Mouse (Mus musculus) spleen, postnatal 4 days (tissue): ENCODE results near the gene Col19a1.

ENCODE experiments used
- DNase-seq, 2 experiments: peaks; one replicate each; pipeline ENCODE4 v3.0.0; 2022; ENCODE audit warnings: low spot score in 2 of 2

Col19a1 gene

GRCm38 (mm10) chr1:24316490-24316889, 270.8 kb downstream of the Col19a1 start:
- no peak for DNase-seq

GRCm38 (mm10) chr1:24310847-24311246, 276.4 kb downstream of the Col19a1 start:
- DNase-seq: no peak

- DNase-seq: no peak
These were observed 277.1 kb downstream of the Col19a1 start for GRCm38 (mm10) chr1:24310193-24310592.

- no peak for DNase-seq
These were observed 284.2 kb downstream of the Col19a1 start for GRCm38 (mm10) chr1:24303077-24303476.

GRCm38 (mm10) chr1:24302674-24303073, 284.6 kb downstream of the Col19a1 start:
- no peak for DNase-seq

- no peak for DNase-seq
These were observed 286.6 kb downstream of the Col19a1 start for GRCm38 (mm10) chr1:24300700-24301099.

- DNase-seq: no peak
These were observed 292.0 kb downstream of the Col19a1 start for GRCm38 (mm10) chr1:24294979-24295942.

GRCm38 (mm10) chr1:24292515-24292914, 294.8 kb downstream of the Col19a1 start:
- DNase-seq: no peak

- no peak for DNase-seq
These were observed 300.9 kb downstream of the Col19a1 start for GRCm38 (mm10) chr1:24286360-24286759.

- DNase-seq: no peak
These were observed 320.2 kb downstream of the Col19a1 start for GRCm38 (mm10) chr1:24267022-24267421.

GRCm38 (mm10) chr1:24261181-24261580, 326.1 kb downstream of the Col19a1 start:
- DNase-seq: no peak

- no peak for DNase-seq
These were observed 327.9 kb downstream of the Col19a1 start for GRCm38 (mm10) chr1:24259419-24259818.

- DNase-seq: no peak
These were observed 329.3 kb downstream of the Col19a1 start for GRCm38 (mm10) chr1:24257961-24258360.

GRCm38 (mm10) chr1:24249105-24249664, 338.1 kb downstream of the Col19a1 start:
- DNase-seq: no peak

- no peak for DNase-seq
These were observed 338.8 kb downstream of the Col19a1 start for GRCm38 (mm10) chr1:24248294-24249104.

- DNase-seq: no peak
These were observed 341.4 kb downstream of the Col19a1 start for GRCm38 (mm10) chr1:24245700-24246375.

GRCm38 (mm10) chr1:24244931-24245330, 342.3 kb downstream of the Col19a1 start:
- DNase-seq: no peak

GRCm38 (mm10) chr1:24240039-24240691, 347.1 kb downstream of the Col19a1 start:
- no peak for DNase-seq

- no peak for DNase-seq
These were observed 350.9 kb downstream of the Col19a1 start for GRCm38 (mm10) chr1:24236330-24236729.

GRCm38 (mm10) chr1:24231504-24232270, 355.6 kb downstream of the Col19a1 start:
- no peak for DNase-seq
